In the genomic region with DNA sequence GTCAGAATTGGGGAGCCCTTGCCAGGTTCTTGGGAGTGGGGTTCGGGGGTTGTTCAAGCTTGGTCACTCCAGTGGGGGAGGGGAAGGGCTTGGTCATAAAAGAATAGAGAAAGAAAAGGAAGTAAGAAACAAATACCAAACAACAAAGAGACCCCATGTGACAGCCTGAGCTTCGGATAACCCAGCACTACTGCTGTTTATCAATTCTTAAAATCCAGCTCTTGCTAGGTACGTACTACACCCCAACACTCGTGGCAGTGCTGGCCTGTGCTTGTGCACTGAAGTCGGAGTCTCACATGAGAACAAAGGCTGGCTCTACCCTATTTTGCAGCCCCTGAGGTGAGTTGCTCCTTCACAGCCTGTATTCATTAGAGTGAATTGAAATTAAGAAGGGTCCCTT, we compare ENCODE assay signal across 27 mouse cellular contexts.
DNase-seq lines count a peak whose midpoint lies in the region; ATAC-seq and TF ChIP-seq lines count a peak whose summit lies in the region.
"Had no signal": no experiment of that assay in that cellular context is flagged by ENCODE, and none has a peak within 500 bp of the region (broad histone marks: within the 10 kb centered on the region; RNA-seq: fewer than 3 reads in every experiment).

No protein-coding gene starts in this region.

- ATAC-seq in forebrain, postnatal 0 days: no peak
- no peak for ATAC-seq in midbrain, postnatal 0 days (ENCODE audit: low FRiP score)
- ATAC-seq in embryonic facial prominence, embryonic 11.5 days (replicated peaks; ENCODE audit: insufficient number of reproducible peaks, low FRiP score, low TSS enrichment, low read depth): no peak; the same call in 1 of the 2 replicates
- peak; percentile 43 for ATAC-seq in midbrain, embryonic 16.5 days
- ATAC-seq: forebrain, embryonic 16.5 days; liver, postnatal 0 days had no signal

- no peaks in the 10 kb centered on the region for H3K9me3 ChIP-seq in forebrain, embryonic 10.5 days
- no peaks in the 10 kb centered on the region for H3K9me3 ChIP-seq in forebrain, postnatal 0 days (ENCODE audit: low read length)
- H3K9me3 ChIP-seq in midbrain, embryonic 10.5 days (replicated peaks): no peaks in the 10 kb centered on the region
- no peaks in the 10 kb centered on the region for H3K9me3 ChIP-seq in midbrain, postnatal 0 days (ENCODE audit: low read length)
- no peaks in the 10 kb centered on the region for H3K9me3 ChIP-seq in embryonic facial prominence, embryonic 11.5 days (replicated peaks; ENCODE audit: control insufficient read depth, low read length)
- no peaks in the 10 kb centered on the region for H3K9me3 ChIP-seq in midbrain, embryonic 16.5 days (replicated peaks; ENCODE audit: control insufficient read depth, low read length, poor library complexity, severe bottlenecking)
- H3K9me3 ChIP-seq: embryonic facial prominence, embryonic 13.5 days; heart, embryonic 13.5 days; midbrain, embryonic 12.5 days had no signal

- no peak for DNase-seq in forebrain, embryonic 10.5 days (ENCODE audit: extremely low spot score, low spot score)
- DNase-seq in forebrain, postnatal 0 days: no peak
- DNase-seq in midbrain, embryonic 10.5 days (ENCODE audit: low spot score): no peak
- no peak for DNase-seq in midbrain, postnatal 0 days (ENCODE audit: low spot score)
- DNase-seq in embryonic facial prominence, embryonic 11.5 days (ENCODE audit: low spot score): peak; percentile 24
- no peak for DNase-seq in adipocyte (ENCODE audit: low spot score)
- no peak for DNase-seq in right cerebral cortex, adult 18-20 months
- DNase-seq: adrenal gland, postnatal 36 days; cerebellum, adult 11 months; cerebellum, postnatal 14 days; gastrocnemius, postnatal 14 days; heart, adult 18-20 months; heart, postnatal 14 days; kidney, adult 11 months; kidney, postnatal 4 days; layer of hippocampus, adult 9-11 months; liver, postnatal 0 days; lung, postnatal 10 days; right cerebral cortex, postnatal 14 days had no signal

- H3K4me3 ChIP-seq in forebrain, embryonic 10.5 days: no peak overlapping the region
- no peak overlapping the region for H3K4me3 ChIP-seq in forebrain, postnatal 0 days (ENCODE audit: low read depth, low read length)
- no peak overlapping the region for H3K4me3 ChIP-seq in midbrain, embryonic 10.5 days
- H3K4me3 ChIP-seq in midbrain, postnatal 0 days (ENCODE audit: low read depth, low read length): no peak overlapping the region
- no peak overlapping the region for H3K4me3 ChIP-seq in embryonic facial prominence, embryonic 11.5 days (ENCODE audit: low read depth, low read length)
- no peak overlapping the region for H3K4me3 ChIP-seq in midbrain, embryonic 16.5 days (ENCODE audit: low read depth, low read length)
- H3K4me3 ChIP-seq: embryonic facial prominence, embryonic 13.5 days; erythroblast, embryonic 14.5 days; heart, embryonic 13.5 days; midbrain, embryonic 12.5 days had no signal

- no peak overlapping the region for H3K4me2 ChIP-seq in forebrain, postnatal 0 days (ENCODE audit: low read depth)
- H3K4me2 ChIP-seq in midbrain, postnatal 0 days (ENCODE audit: low read depth, low read length, poor library complexity, severe bottlenecking): no peak overlapping the region
- no peak overlapping the region for H3K4me2 ChIP-seq in embryonic facial prominence, embryonic 11.5 days (ENCODE audit: low read depth, low read length)
- no peak overlapping the region for H3K4me2 ChIP-seq in midbrain, embryonic 16.5 days (ENCODE audit: low read length)
- H3K4me2 ChIP-seq: embryonic facial prominence, embryonic 13.5 days; heart, embryonic 13.5 days; liver, embryonic 11.5 days; midbrain, embryonic 12.5 days had no signal

- H3K27me3 ChIP-seq in forebrain, embryonic 10.5 days (ENCODE audit: poor library complexity, severe bottlenecking): peaks cover 55% of the 10 kb centered on the region
- H3K27me3 ChIP-seq in forebrain, postnatal 0 days (ENCODE audit: insufficient read depth, low read length): no peaks in the 10 kb centered on the region; the same call in 1 of the 2 replicates
- peaks cover 16% of the 10 kb centered on the region; the same call in 1 of the 2 replicates for H3K27me3 ChIP-seq in midbrain, embryonic 10.5 days (ENCODE audit: low read depth, poor library complexity, severe bottlenecking)
- H3K27me3 ChIP-seq in midbrain, postnatal 0 days (ENCODE audit: insufficient read depth, low read length): no peaks in the 10 kb centered on the region
- H3K27me3 ChIP-seq in embryonic facial prominence, embryonic 11.5 days (ENCODE audit: control insufficient read depth, insufficient read depth, low read length): peaks cover 2% of the 10 kb centered on the region; the same call in 1 of the 2 replicates
- H3K27me3 ChIP-seq in midbrain, embryonic 16.5 days (ENCODE audit: control insufficient read depth, insufficient read depth, low read depth, low read length): no peaks in the 10 kb centered on the region

- H3K9ac ChIP-seq in forebrain, postnatal 0 days: no peak overlapping the region
- H3K9ac ChIP-seq in midbrain, postnatal 0 days (replicated peaks; ENCODE audit: low read length, poor library complexity, severe bottlenecking): no peak overlapping the region
- H3K9ac ChIP-seq in embryonic facial prominence, embryonic 11.5 days (replicated peaks; ENCODE audit: low read length): no peak overlapping the region
- no peak overlapping the region for H3K9ac ChIP-seq in midbrain, embryonic 16.5 days (ENCODE audit: low read depth, low read length)
- H3K9ac ChIP-seq: embryonic facial prominence, embryonic 13.5 days; heart, embryonic 13.5 days; liver, postnatal 0 days; midbrain, embryonic 12.5 days had no signal

- 26% methylated on average over 5 of the region's 5 CpGs for WGBS in forebrain, embryonic 10.5 days
- 18% methylated on average over 5 of the region's 5 CpGs for WGBS in forebrain, postnatal 0 days
- WGBS in midbrain, embryonic 10.5 days: 42% methylated on average over 5 of the region's 5 CpGs
- 32% methylated on average over 5 of the region's 5 CpGs for WGBS in midbrain, postnatal 0 days
- WGBS in embryonic facial prominence, embryonic 11.5 days: 39% methylated on average over 5 of the region's 5 CpGs
- WGBS in midbrain, embryonic 16.5 days: 28% methylated on average over 5 of the region's 5 CpGs

- no peaks in the 10 kb centered on the region for H3K36me3 ChIP-seq in forebrain, embryonic 10.5 days (replicated peaks)
- no peaks in the 10 kb centered on the region for H3K36me3 ChIP-seq in forebrain, postnatal 0 days (ENCODE audit: insufficient read depth)
- no peaks in the 10 kb centered on the region for H3K36me3 ChIP-seq in midbrain, embryonic 10.5 days
- no peaks in the 10 kb centered on the region for H3K36me3 ChIP-seq in midbrain, postnatal 0 days (ENCODE audit: insufficient read depth, low read length)
- H3K36me3 ChIP-seq in embryonic facial prominence, embryonic 11.5 days (replicated peaks; ENCODE audit: control insufficient read depth, insufficient read depth, low read depth, low read length): no peaks in the 10 kb centered on the region
- no peaks in the 10 kb centered on the region for H3K36me3 ChIP-seq in midbrain, embryonic 16.5 days (ENCODE audit: control insufficient read depth, insufficient read depth, low read length)
- H3K36me3 ChIP-seq: embryonic facial prominence, embryonic 13.5 days; heart, embryonic 13.5 days; midbrain, embryonic 12.5 days had no signal

- peak overlapping the region; percentile 66 for H3K27ac ChIP-seq in forebrain, embryonic 10.5 days
- H3K27ac ChIP-seq in forebrain, postnatal 0 days (ENCODE audit: low read depth, low read length): no peak overlapping the region
- 0 out of 2 replicates have a peak overlapping the region, but pooled peaks have one; percentile 9 for H3K27ac ChIP-seq in midbrain, embryonic 10.5 days (replicated peaks)
- H3K27ac ChIP-seq in midbrain, postnatal 0 days (ENCODE audit: low read depth, low read length): no peak overlapping the region
- H3K27ac ChIP-seq in embryonic facial prominence, embryonic 11.5 days (replicated peaks; ENCODE audit: low read depth, low read length): no peak overlapping the region
- H3K27ac ChIP-seq in midbrain, embryonic 16.5 days (ENCODE audit: low read length): no peak overlapping the region
- H3K27ac ChIP-seq: embryonic facial prominence, embryonic 13.5 days; heart, embryonic 13.5 days; midbrain, embryonic 12.5 days; stomach, postnatal 0 days had no signal

- H3K4me1 ChIP-seq in forebrain, embryonic 10.5 days: peaks cover 25% of the 10 kb centered on the region
- H3K4me1 ChIP-seq in forebrain, postnatal 0 days (ENCODE audit: insufficient read depth): 0 out of 2 replicates have a peak, but pooled peaks cover 5% of the 10 kb centered on the region
- H3K4me1 ChIP-seq in midbrain, embryonic 10.5 days: peaks cover 17% of the 10 kb centered on the region
- H3K4me1 ChIP-seq in midbrain, postnatal 0 days (ENCODE audit: insufficient read depth, low read length): no peaks in the 10 kb centered on the region
- no peaks in the 10 kb centered on the region for H3K4me1 ChIP-seq in embryonic facial prominence, embryonic 11.5 days (ENCODE audit: control insufficient read depth, insufficient read depth, low read length)
- peaks cover 2% of the 10 kb centered on the region; the same call in 1 of the 2 replicates for H3K4me1 ChIP-seq in midbrain, embryonic 16.5 days (ENCODE audit: control insufficient read depth, insufficient read depth, low read length)

- no peak for TF ChIP-seq CTCF in forebrain, postnatal 0 days (IDR thresholded peaks at IDR 0.05; ENCODE audit: low read depth)
- TF ChIP-seq CTCF in midbrain, postnatal 0 days (IDR thresholded peaks at IDR 0.05): no peak

Comparison
In these comparisons a context has a peak if more than half of its experiments do, and no peak if none do; other contexts are left out.
1. H3K27ac ChIP-seq: peak in forebrain, embryonic 10.5 days (single experiment) and midbrain, embryonic 10.5 days (single experiment); none in forebrain, postnatal 0 days (single experiment), midbrain, postnatal 0 days (single experiment), embryonic facial prominence, embryonic 11.5 days (single experiment) and midbrain, embryonic 16.5 days (single experiment).